Mouse (Mus musculus): ENCODE results near the gene Cyth1.

Cyth1 gene

GRCm38 (mm10) chr11:118253447-118254158 lies 5.2 kb upstream of the Cyth1 start:
- DNase-seq (ENCODE audit: low spot score) = no peak

- DNase-seq (ENCODE audit: low spot score) = peak; percentile 42
Measured at GRCm38 (mm10) chr11:118249012-118249383, 606 bp upstream of the Cyth1 start.

- DNase-seq (ENCODE audit: low spot score) = peak; percentile 71
Measured at GRCm38 (mm10) chr11:118247359-118248095, 865 bp downstream of the Cyth1 start.

GRCm38 (mm10) chr11:118246724-118247123 lies 1.7 kb downstream of the Cyth1 start:
- DNase-seq (ENCODE audit: low spot score) = no peak

- DNase-seq (ENCODE audit: low spot score) = no peak
Measured at GRCm38 (mm10) chr11:118245130-118245529, 3.3 kb downstream of the Cyth1 start.

GRCm38 (mm10) chr11:118243627-118244261 lies 4.6 kb downstream of the Cyth1 start:
- no peak for DNase-seq (ENCODE audit: low spot score)

- no peak for DNase-seq (ENCODE audit: low spot score)
Measured at GRCm38 (mm10) chr11:118242506-118242905, 5.9 kb downstream of the Cyth1 start.

GRCm38 (mm10) chr11:118240388-118240787 lies 8.0 kb downstream of the Cyth1 start:
- DNase-seq (ENCODE audit: low spot score) = no peak

- no peak for DNase-seq (ENCODE audit: low spot score)
Measured at GRCm38 (mm10) chr11:118239281-118240198, 8.9 kb downstream of the Cyth1 start.

- no peak for DNase-seq (ENCODE audit: low spot score)
Measured at GRCm38 (mm10) chr11:118236520-118237190, 11.7 kb downstream of the Cyth1 start.

GRCm38 (mm10) chr11:118234929-118235328 lies 13.5 kb downstream of the Cyth1 start:
- DNase-seq (ENCODE audit: low spot score) = no peak

GRCm38 (mm10) chr11:118234500-118234899 lies 13.9 kb downstream of the Cyth1 start:
- no peak for DNase-seq (ENCODE audit: low spot score)

GRCm38 (mm10) chr11:118233924-118234323 lies 14.5 kb downstream of the Cyth1 start:
- no peak for DNase-seq (ENCODE audit: low spot score)

- DNase-seq (ENCODE audit: low spot score) = no peak
Measured at GRCm38 (mm10) chr11:118232314-118232831, 16.0 kb downstream of the Cyth1 start.

GRCm38 (mm10) chr11:118229941-118230340 lies 18.5 kb downstream of the Cyth1 start:
- no peak for DNase-seq (ENCODE audit: low spot score)

GRCm38 (mm10) chr11:118227650-118228049 lies 20.7 kb downstream of the Cyth1 start:
- no peak for DNase-seq (ENCODE audit: low spot score)

- DNase-seq (ENCODE audit: low spot score) = no peak
Measured at GRCm38 (mm10) chr11:118226850-118227249, 21.5 kb downstream of the Cyth1 start.

GRCm38 (mm10) chr11:118225862-118226261 lies 22.5 kb downstream of the Cyth1 start:
- no peak for DNase-seq (ENCODE audit: low spot score)

GRCm38 (mm10) chr11:118225056-118225836 lies 23.1 kb downstream of the Cyth1 start:
- no peak for DNase-seq (ENCODE audit: low spot score)

GRCm38 (mm10) chr11:118223416-118224067 lies 24.9 kb downstream of the Cyth1 start:
- no peak for DNase-seq (ENCODE audit: low spot score)

Measured in urinary bladder, postnatal 14 days (tissue).